Mouse (Mus musculus): ENCODE measurements at regions not wholly inside any gene's neighbourhood (a gene's known extent, or its start where the extent isn't known, plus 50 kb on each side); places are given as distances from the start of the nearest gene placed in this dataset.

DNA sequence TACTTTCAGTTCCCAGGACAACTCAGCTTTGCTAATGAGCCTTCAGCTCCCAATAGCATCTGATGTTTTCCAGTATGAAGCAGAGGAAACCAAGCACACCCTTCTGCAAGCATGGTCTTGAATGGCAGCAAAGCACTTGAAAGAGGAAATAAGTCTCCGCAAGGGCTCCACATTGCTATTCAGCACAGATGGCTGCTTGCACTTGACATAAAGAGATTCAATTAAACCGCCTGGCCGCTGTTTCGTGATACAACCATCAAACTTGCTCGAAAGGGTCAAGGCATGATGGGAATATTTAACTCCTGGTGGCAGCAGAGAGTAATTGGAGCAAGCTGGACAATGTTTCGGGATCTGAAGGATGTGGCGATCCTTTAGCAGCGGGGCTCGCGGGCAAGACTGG is 54.3 kb upstream of the Mmp2 start:
- TF ChIP-seq CTCF (IDR thresholded peaks at IDR 0.05) (peak; percentile 23; the same call in 1 of the 2 replicates), EP300 (IDR thresholded peaks at IDR 0.05; ENCODE audit: insufficient read depth, low read depth, low read length) (no peak)
- H3K79me2 ChIP-seq (replicated peaks; ENCODE audit: control insufficient read depth, insufficient read depth, low read length), result no peaks in the 10 kb centered on the region
- WGBS, result 83% methylated on average over 10 of the region's 10 CpGs
- no peaks in the 10 kb centered on the region for H3K4me1 ChIP-seq (ENCODE audit: control insufficient read depth, insufficient read depth, low read length)
- no peak for DNase-seq
- no peaks in the 10 kb centered on the region for H3K27me3 ChIP-seq (ENCODE audit: control insufficient read depth, insufficient read depth, low read length)
- H3K4me3 ChIP-seq, result no peak overlapping the region; the same call in none of the 2 replicates
- no peak overlapping the region for H3K9ac ChIP-seq (ENCODE audit: low read depth, low read length)
- no peak overlapping the region for H3K27ac ChIP-seq
- H3K36me3 ChIP-seq (ENCODE audit: control insufficient read depth, insufficient read depth, low read length), result no peaks in the 10 kb centered on the region
- intact Hi-C loops (cut with DNase I), result no loop called here

DNA sequence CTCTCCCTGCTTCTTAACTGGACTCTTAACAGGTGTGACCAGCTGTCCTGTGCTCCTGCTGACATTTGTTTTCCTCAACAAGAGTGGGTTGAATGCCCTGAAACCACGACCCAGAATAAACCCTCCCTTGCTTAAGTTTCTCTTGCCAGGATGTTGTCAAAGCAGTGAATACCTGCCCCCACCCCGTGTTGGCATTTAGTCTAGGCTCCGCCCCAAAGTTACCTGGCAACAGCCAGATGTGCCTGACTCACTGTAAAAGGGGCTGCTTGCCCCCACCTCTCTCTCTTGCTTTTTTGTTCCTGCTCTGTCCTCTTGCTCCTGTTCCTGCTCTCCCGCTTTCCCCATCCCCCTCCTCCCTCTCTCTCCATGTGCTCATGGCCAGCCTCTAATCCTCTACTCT is 51.9 kb upstream of the Mmp2 start:
- no peak overlapping the region for H3K27ac ChIP-seq
- no peak overlapping the region for H3K9ac ChIP-seq (ENCODE audit: low read depth, low read length)
- H3K27me3 ChIP-seq (ENCODE audit: control insufficient read depth, insufficient read depth, low read length), result no peaks in the 10 kb centered on the region
- WGBS, result 56% methylated on average over 4 of the region's 4 CpGs
- DNase-seq, result no peak
- H3K79me2 ChIP-seq (replicated peaks; ENCODE audit: control insufficient read depth, insufficient read depth, low read length), result no peaks in the 10 kb centered on the region
- no peak overlapping the region for H3K4me3 ChIP-seq
- no peaks in the 10 kb centered on the region for H3K4me1 ChIP-seq (ENCODE audit: control insufficient read depth, insufficient read depth, low read length)
- no peaks in the 10 kb centered on the region for H3K36me3 ChIP-seq (ENCODE audit: control insufficient read depth, insufficient read depth, low read length)
- intact Hi-C loops (cut with DNase I), result no loop called here
- TF ChIP-seq EP300 (IDR thresholded peaks at IDR 0.05; ENCODE audit: insufficient read depth, low read depth, low read length), result no peak
- no peak for TF ChIP-seq POLR2A (IDR thresholded peaks at IDR 0.05; ENCODE audit: insufficient read depth, low read depth, low read length)
- no peak for TF ChIP-seq CTCF (IDR thresholded peaks at IDR 0.05)

DNA sequence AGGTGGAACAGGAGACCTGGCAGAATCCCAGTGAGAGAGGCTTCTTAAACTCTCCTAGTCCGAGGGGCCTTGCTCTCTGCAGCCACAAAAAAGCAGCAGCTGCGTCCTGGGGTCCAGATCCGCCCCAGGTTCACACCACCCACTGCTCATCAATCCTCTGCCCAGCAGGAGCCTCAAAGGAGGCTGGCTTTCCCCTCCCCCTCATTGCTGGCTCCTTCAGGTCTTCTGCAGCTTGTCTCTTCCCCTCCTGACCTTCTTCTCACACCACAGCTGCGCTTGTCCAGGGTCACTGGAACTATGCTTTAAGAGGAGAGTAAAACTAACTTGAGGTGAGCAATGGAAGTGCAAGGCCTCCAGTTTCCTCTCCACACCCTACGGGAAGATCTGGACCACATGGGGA is 50.0 kb upstream of the Mmp2 start:
- H3K9ac ChIP-seq (ENCODE audit: low read depth, low read length), result no peak overlapping the region
- 45% methylated on average over 5 of the region's 5 CpGs for WGBS
- H3K27me3 ChIP-seq (ENCODE audit: control insufficient read depth, insufficient read depth, low read length), result no peaks in the 10 kb centered on the region
- no peak for DNase-seq
- no peak overlapping the region for H3K4me3 ChIP-seq
- H3K79me2 ChIP-seq (replicated peaks; ENCODE audit: control insufficient read depth, insufficient read depth, low read length), result no peaks in the 10 kb centered on the region
- no peaks in the 10 kb centered on the region for H3K36me3 ChIP-seq (ENCODE audit: control insufficient read depth, insufficient read depth, low read length)
- intact Hi-C loops (cut with DNase I), result no loop called here
- no peak for TF ChIP-seq POLR2A (IDR thresholded peaks at IDR 0.05; ENCODE audit: insufficient read depth, low read depth, low read length)
- TF ChIP-seq CTCF (IDR thresholded peaks at IDR 0.05), result no peak
- TF ChIP-seq EP300 (IDR thresholded peaks at IDR 0.05; ENCODE audit: insufficient read depth, low read depth, low read length), result no peak
- H3K27ac ChIP-seq, result no peak overlapping the region
- H3K4me1 ChIP-seq (ENCODE audit: control insufficient read depth, insufficient read depth, low read length), result no peaks in the 10 kb centered on the region

Measured in heart, adult 2 months (tissue).